Mouse (Mus musculus) small intestine, adult 2 months (tissue): ENCODE results near the gene Rabggta.

ENCODE experiments used
- CTCF ChIP-seq: fragments of 200-500 bp; IDR thresholded peaks from 2 replicates; pipeline ENCODE4 v1.5.1; 2012; ENCODE audit warnings: low read depth, mild to moderate bottlenecking, control low read depth, inconsistent platforms, low read length, moderate library complexity, mixed read lengths; ENCODE audit not compliant: insufficient replicate concordance, insufficient read length; ENCODE audit errors: extremely low read depth
- POLR2A ChIP-seq: fragments of 200-500 bp; IDR thresholded peaks from 2 replicates; pipeline ENCODE4 v1.6.1; 2012; ENCODE audit warnings: low read depth, mild to moderate bottlenecking, control low read depth, inconsistent platforms, low read length, moderate library complexity

DNA sequence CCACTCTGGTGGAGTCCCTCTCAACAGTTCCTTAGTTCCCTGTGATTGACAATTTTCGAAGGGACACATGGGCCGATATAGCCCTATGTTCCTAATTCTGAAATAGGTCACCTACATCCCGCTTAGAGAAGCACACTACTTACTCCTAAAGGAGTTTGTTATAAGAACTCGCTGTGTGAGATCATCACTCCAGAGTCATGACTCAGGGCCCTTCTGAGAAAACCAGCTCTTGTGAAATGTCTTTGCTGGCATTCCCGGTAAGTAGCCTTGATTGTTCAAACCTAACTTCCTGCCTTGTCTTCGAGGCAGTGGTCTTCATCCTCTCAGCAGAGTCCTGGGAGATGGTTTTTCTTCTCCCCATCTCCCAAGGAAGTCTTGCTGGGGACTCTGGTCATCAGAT is 46.5 kb upstream of the Rabggta start:
- TF ChIP-seq POLR2A, result no peak
- no peak for TF ChIP-seq CTCF
